Mouse (Mus musculus) midbrain, embryonic 11.5 days (tissue): ENCODE data around the gene Ccdc189. TPM values are rescaled to one million over a fixed set of nuclear protein-coding genes. Genes with fewer than 3 reads are reported as not detected.
"Not testable (repeated sequence)": the region's sequence is repeated elsewhere in the genome, so short reads cannot be mapped to it uniquely, and the experiment has no call there.

Experiments used
- ATAC-seq: fragments of 200-750 bp; cut with Nextera tagmentation; 2 replicates; pipeline ENCODE4 v1.8.0; 2017; ENCODE audit warnings: moderate TSS enrichment, moderate library complexity; ENCODE audit not compliant: low FRiP score
- DNase-seq: peaks from one replicate; pipeline ENCODE4 v3.0.0; 2015; ENCODE audit warnings: low spot score; ENCODE audit errors: missing footprints
- H3K27ac ChIP-seq: fragments of 300-500 bp; sonication (generic); 2 replicates; pipeline ENCODE4 v1.5.1; 2014; ENCODE audit warnings: low read depth, low read length
- H3K27me3 ChIP-seq: fragments of 300-500 bp; sonication (generic); 2 replicates; pipeline ENCODE4 v1.6.1; 2014; ENCODE audit warnings: mild to moderate bottlenecking, low read length, moderate library complexity, mixed read lengths; ENCODE audit not compliant: control insufficient read depth, insufficient read depth
- H3K36me3 ChIP-seq: fragments of 300-500 bp; sonication (generic); 2 replicates; pipeline ENCODE4 v1.6.1; 2014; ENCODE audit warnings: mild to moderate bottlenecking, low read length, moderate library complexity, mixed read lengths; ENCODE audit not compliant: control insufficient read depth, insufficient read depth
- H3K4me1 ChIP-seq: fragments of 300-500 bp; sonication (generic); 2 replicates; pipeline ENCODE4 v1.6.1; 2014; ENCODE audit warnings: low read length; ENCODE audit not compliant: control insufficient read depth, insufficient read depth
- H3K4me2 ChIP-seq: fragments of 300-500 bp; sonication (generic); 2 replicates; pipeline ENCODE4 v1.6.1; 2014; ENCODE audit warnings: mild to moderate bottlenecking, moderate library complexity
- H3K4me3 ChIP-seq: fragments of 300-500 bp; sonication (generic); 2 replicates; pipeline ENCODE4 v1.5.1; 2014; ENCODE audit warnings: low read depth, low read length
- H3K9ac ChIP-seq: fragments of 300-500 bp; sonication (generic); 2 replicates; pipeline ENCODE4 v1.6.1; 2014; ENCODE audit warnings: low read length
- H3K9me3 ChIP-seq: fragments of 300-500 bp; sonication (generic); 2 replicates; pipeline ENCODE4 v1.6.1; 2016; ENCODE audit warnings: low read length; ENCODE audit not compliant: control insufficient read depth
- WGBS: fragments of 180-500 bp; shearing (Covaris S2); extraction: QIAGEN DNeasy Blood & Tissue Kit; methylation state at CpG from one replicate; pipeline ENCODE4 v1.1.7; 2014; 5-methylcytosine and 5-hydroxymethylcytosine counted together
- polyA plus RNA-seq: library from polyadenylated mRNA; unstranded; fragments of >200 nt; fragmentation: Nextera tagmentation; extraction: Ambion mirVana; gene quantifications from 2 replicates; pipeline ENCODE4 v1.2.1, GENCODE M21; 2014

The Ccdc189 gene
- polyA plus RNA-seq, result 13.4 and 15.8 TPM in 2 replicates

GRCm38 (mm10) chr7:127588011-127588871, at the start of gene Ccdc189, which contains the start of gene Rnf40:
Ccdc189 (minus strand) TSS chr7:127588595.
Rnf40 (plus strand) TSS chr7:127588767.
- peak within 1 kb of the TSS; percentile 82 for H3K4me3 ChIP-seq
- peaks cover 19% of the 10 kb centered on the region for H3K36me3 ChIP-seq
- H3K4me2 ChIP-seq, result peak within 1 kb of the TSS; percentile 88
- H3K27me3 ChIP-seq, result no peaks in the 10 kb centered on the region
- H3K9ac ChIP-seq, result peak within 1 kb of the TSS; percentile 81
- H3K27ac ChIP-seq, result peak within 1 kb of the TSS; percentile 65
- peaks cover 13% of the 10 kb centered on the region for H3K4me1 ChIP-seq
- ATAC-seq (peak; percentile 98), DNase-seq (peak; percentile 98)
- WGBS, result under 1% methylated on average over 50 of the region's 50 CpGs
- no peaks in the 10 kb centered on the region for H3K9me3 ChIP-seq

GRCm38 (mm10) chr7:127636963-127637362, 48.6 kb upstream of the Ccdc189 start:
- H3K4me3 ChIP-seq, result peak overlapping the region; percentile 45
- no peaks in the 10 kb centered on the region for H3K27me3 ChIP-seq
- no peaks in the 10 kb centered on the region for H3K4me1 ChIP-seq
- DNase-seq (peak; percentile 95), ATAC-seq (peak; percentile 58; the same call in 1 of the 2 replicates)
- peak overlapping the region; percentile 64 for H3K4me2 ChIP-seq
- H3K9me3 ChIP-seq, result no peaks in the 10 kb centered on the region
- WGBS, result 0% methylated on average over 27 of the region's 27 CpGs
- H3K9ac ChIP-seq, result peak overlapping the region; percentile 71
- H3K36me3 ChIP-seq, result no peaks in the 10 kb centered on the region
- no peak overlapping the region for H3K27ac ChIP-seq

GRCm38 (mm10) chr7:127631416-127631815, 43.0 kb upstream of the Ccdc189 start:
- Histone ChIP-seq H3K4me2 (no peak overlapping the region), H3K9ac (no peak overlapping the region), H3K4me1 (no peaks in the 10 kb centered on the region), H3K4me3 (no peak overlapping the region), H3K27me3 (no peaks in the 10 kb centered on the region), H3K9me3 (no peaks in the 10 kb centered on the region), H3K36me3 (no peaks in the 10 kb centered on the region), H3K27ac (no peak overlapping the region)
- ATAC-seq (no peak), DNase-seq (no peak)
- 78% methylated on average over 4 of the region's 4 CpGs for WGBS

- Histone ChIP-seq H3K36me3 (no peaks in the 10 kb centered on the region), H3K27ac (no peak overlapping the region), H3K4me3 (no peak overlapping the region), H3K4me1 (no peaks in the 10 kb centered on the region), H3K27me3 (no peaks in the 10 kb centered on the region), H3K4me2 (no peak overlapping the region), H3K9me3 (no peaks in the 10 kb centered on the region), H3K9ac (no peak overlapping the region)
- DNase-seq (no peak), ATAC-seq (no peak)
- WGBS, result 84% methylated on average over 5 of the region's 5 CpGs
These were observed 40.3 kb upstream of the Ccdc189 start for GRCm38 (mm10) chr7:127628646-127629045.

GRCm38 (mm10) chr7:127626471-127626870, 38.1 kb upstream of the Ccdc189 start:
- Histone ChIP-seq H3K4me2 (no peak overlapping the region), H3K4me1 (no peaks in the 10 kb centered on the region), H3K9me3 (no peaks in the 10 kb centered on the region), H3K9ac (no peak overlapping the region), H3K36me3 (no peaks in the 10 kb centered on the region), H3K4me3 (no peak overlapping the region), H3K27ac (no peak overlapping the region), H3K27me3 (no peaks in the 10 kb centered on the region)
- DNase-seq (no peak), ATAC-seq (no peak)
- WGBS, result 92% methylated on average over 4 of the region's 4 CpGs

- ATAC-seq (no peak), DNase-seq (no peak)
- 98% methylated on average over 7 of the region's 7 CpGs for WGBS
- Histone ChIP-seq H3K27ac (no peak overlapping the region), H3K4me3 (no peak overlapping the region), H3K27me3 (no peaks in the 10 kb centered on the region), H3K36me3 (no peaks in the 10 kb centered on the region), H3K9ac (no peak overlapping the region), H3K9me3 (no peaks in the 10 kb centered on the region), H3K4me2 (no peak overlapping the region), H3K4me1 (no peaks in the 10 kb centered on the region)
These were observed 37.6 kb upstream of the Ccdc189 start for GRCm38 (mm10) chr7:127626039-127626438.

- H3K4me2 ChIP-seq, H3K9me3 ChIP-seq, ATAC-seq, H3K36me3 ChIP-seq, H3K9ac ChIP-seq, H3K4me3 ChIP-seq, H3K4me1 ChIP-seq, H3K27ac ChIP-seq, H3K27me3 ChIP-seq: not testable (repeated sequence)
- DNase-seq, result peak; percentile 6
- WGBS, result 92% methylated on average over 7 of the region's 8 CpGs
These were observed 30.0 kb upstream of the Ccdc189 start for GRCm38 (mm10) chr7:127618402-127618801.

GRCm38 (mm10) chr7:127617962-127618361, 29.6 kb upstream of the Ccdc189 start:
- no peaks in the 10 kb centered on the region for H3K36me3 ChIP-seq
- DNase-seq, result peak; percentile 60
- no peaks in the 10 kb centered on the region for H3K9me3 ChIP-seq
- 48% methylated on average over 2 of the region's 2 CpGs for WGBS
- no peaks in the 10 kb centered on the region for H3K27me3 ChIP-seq
- no peak overlapping the region for H3K27ac ChIP-seq
- peaks cover 8% of the 10 kb centered on the region for H3K4me1 ChIP-seq
- H3K9ac ChIP-seq, result no peak overlapping the region
- no peak overlapping the region for H3K4me3 ChIP-seq
- H3K4me2 ChIP-seq, result no peak overlapping the region
- ATAC-seq, result no peak

- peak; percentile 47 for DNase-seq
- peaks cover 8% of the 10 kb centered on the region for H3K4me1 ChIP-seq
- H3K27ac ChIP-seq, result no peak overlapping the region
- H3K27me3 ChIP-seq, result no peaks in the 10 kb centered on the region
- H3K36me3 ChIP-seq, result peaks cover 2% of the 10 kb centered on the region
- no peaks in the 10 kb centered on the region for H3K9me3 ChIP-seq
- no peak overlapping the region for H3K9ac ChIP-seq
- 93% methylated on average over 1 of the region's 1 CpGs for WGBS
- no peak overlapping the region for H3K4me3 ChIP-seq
- H3K4me2 ChIP-seq, result no peak overlapping the region
- no peak for ATAC-seq
These were observed 28.5 kb upstream of the Ccdc189 start for GRCm38 (mm10) chr7:127616881-127617280.
